Mouse (Mus musculus) embryonic facial prominence, embryonic 14.5 days (tissue): ENCODE results near the gene Gpr161. TPM values are rescaled to one million over a fixed set of nuclear protein-coding genes. Genes with fewer than 3 reads are reported as not detected.

ENCODE experiments used
- ATAC-seq: fragments of 200-750 bp; cut with Nextera tagmentation; 2 replicates; pipeline ENCODE4 v1.8.0; 2017; ENCODE audit warnings: low read depth, moderate number of reproducible peaks, moderate TSS enrichment
- DNase-seq: peaks from one replicate; pipeline ENCODE4 v3.0.0-alpha.2; 2015; ENCODE audit warnings: low spot score
- H3K27ac ChIP-seq: fragments of 300-500 bp; sonication (generic); replicated peaks from 2 replicates; pipeline ENCODE4 v1.5.1; 2014; ENCODE audit warnings: low read depth, mild to moderate bottlenecking, low read length, moderate library complexity
- H3K27me3 ChIP-seq: fragments of 300-500 bp; sonication (generic); replicated peaks from 2 replicates; pipeline ENCODE4 v1.6.1; 2014; ENCODE audit warnings: low read length; ENCODE audit not compliant: control insufficient read depth, insufficient read depth
- H3K36me3 ChIP-seq: fragments of 300-500 bp; sonication (generic); 2 replicates; pipeline ENCODE4 v1.6.1; 2014; ENCODE audit warnings: low read length, mixed read lengths; ENCODE audit not compliant: control insufficient read depth, insufficient read depth
- H3K4me1 ChIP-seq: fragments of 300-500 bp; sonication (generic); 2 replicates; pipeline ENCODE4 v1.6.1; 2014; ENCODE audit warnings: antibody characterized with exemption, low read length; ENCODE audit not compliant: control insufficient read depth, insufficient read depth
- H3K4me2 ChIP-seq: fragments of 300-500 bp; sonication (generic); 2 replicates; pipeline ENCODE4 v1.6.1; 2014; ENCODE audit warnings: low read depth, mild to moderate bottlenecking, low read length, moderate library complexity, mixed read lengths
- H3K4me3 ChIP-seq: fragments of 300-500 bp; sonication (generic); 2 replicates; pipeline ENCODE4 v1.5.1; 2014; ENCODE audit warnings: low read depth, mild to moderate bottlenecking, low read length
- H3K9ac ChIP-seq: fragments of 300-500 bp; sonication (generic); 2 replicates; pipeline ENCODE4 v1.6.1; 2014; ENCODE audit warnings: low read depth, mild to moderate bottlenecking, low read length, moderate library complexity, mixed read lengths
- H3K9me3 ChIP-seq: fragments of 300-500 bp; sonication (generic); 2 replicates; pipeline ENCODE4 v1.6.1; 2016; ENCODE audit warnings: low read length; ENCODE audit not compliant: control insufficient read depth
- WGBS: fragments of 180-500 bp; shearing (Covaris S2); extraction: QIAGEN DNeasy Blood & Tissue Kit; methylation state at CpG from one replicate; pipeline ENCODE4 v1.1.7; 2014; 5-methylcytosine and 5-hydroxymethylcytosine counted together
- polyA plus RNA-seq: library from polyadenylated mRNA; unstranded; fragments of >200 nt; fragmentation: Nextera tagmentation; extraction: Ambion mirVana; gene quantifications from 2 replicates; pipeline ENCODE4 v1.2.1, GENCODE M21; 2014

The Gpr161 gene
- polyA plus RNA-seq, 1 experiment from 2014 or later = 1.2 TPM

DNA sequence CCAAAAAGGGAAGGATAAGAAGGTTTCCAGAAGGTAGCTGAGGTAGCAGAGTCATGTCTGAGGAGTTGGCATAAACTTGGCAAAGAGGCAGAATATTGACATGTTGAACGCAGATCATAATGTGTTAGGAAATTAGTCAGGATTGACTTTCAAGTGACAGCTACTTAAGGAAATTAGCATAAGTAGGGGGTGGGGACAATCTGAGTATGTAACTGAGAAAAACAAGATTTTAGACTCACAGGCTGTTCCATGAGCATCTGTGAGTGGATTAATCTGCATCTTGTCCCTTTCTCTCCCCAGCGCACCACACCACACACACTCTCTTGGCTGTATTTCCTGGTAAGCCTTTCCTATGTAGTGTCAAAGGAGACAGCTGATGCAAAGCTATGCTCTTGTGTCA is 6.0 kb downstream of the Gpr161 start:
- no peak overlapping the region for H3K9ac ChIP-seq
- no peak overlapping the region for H3K4me2 ChIP-seq
- no peak overlapping the region for H3K27ac ChIP-seq
- 89% methylated on average over 2 of the region's 2 CpGs for WGBS
- no peaks in the 10 kb centered on the region for H3K27me3 ChIP-seq
- H3K9me3 ChIP-seq = no peaks in the 10 kb centered on the region
- H3K4me3 ChIP-seq = no peak overlapping the region
- H3K4me1 ChIP-seq = no peaks in the 10 kb centered on the region; the same call in 1 of the 2 replicates
- H3K36me3 ChIP-seq = peaks cover 7% of the 10 kb centered on the region; the same call in 1 of the 2 replicates
- no peak for ATAC-seq
- no peak for DNase-seq

DNA sequence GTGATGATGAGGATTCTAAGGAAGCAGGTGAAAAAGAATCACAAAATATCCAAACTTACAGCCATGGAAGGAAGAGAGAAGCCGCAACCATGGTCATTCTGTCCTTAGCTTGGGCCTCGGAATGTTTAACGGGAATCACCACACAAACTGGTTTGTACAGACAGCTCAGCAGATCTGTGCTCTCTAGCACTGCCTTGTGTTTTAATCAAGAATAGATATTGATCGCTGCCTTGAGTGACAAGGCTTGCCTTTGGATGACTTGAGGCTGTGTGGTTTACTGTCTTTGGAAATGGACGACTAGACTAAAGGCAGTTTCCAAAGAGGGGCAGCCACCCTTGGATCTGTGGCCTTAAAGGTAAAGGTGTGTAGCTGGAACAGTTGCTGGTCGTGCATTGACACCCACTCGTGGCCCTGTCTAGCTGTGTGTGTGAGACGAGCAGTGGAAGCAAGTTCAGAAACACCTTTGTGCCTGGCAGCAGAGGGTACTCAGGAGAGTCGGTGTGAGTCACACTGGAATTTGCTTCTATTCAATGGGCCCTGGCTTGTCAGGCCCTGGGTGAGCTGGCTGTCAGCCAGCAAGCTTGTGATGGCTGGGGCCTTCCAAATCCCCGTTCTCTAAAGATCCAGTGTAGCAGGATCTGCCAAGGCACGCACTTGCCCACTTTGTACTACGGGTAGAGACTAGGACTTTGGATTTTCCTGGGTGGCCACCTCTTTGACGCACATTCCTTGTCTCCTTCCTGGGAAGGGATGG is 7.0 kb downstream of the Gpr161 start:
- DNase-seq = peak; percentile 93
- Histone ChIP-seq H3K36me3 (peaks cover 14% of the 10 kb centered on the region; the same call in 1 of the 2 replicates), H3K27ac (peak overlapping the region; percentile 67), H3K9me3 (no peaks in the 10 kb centered on the region), H3K4me2 (no peak overlapping the region), H3K4me3 (no peak overlapping the region), H3K27me3 (no peaks in the 10 kb centered on the region), H3K9ac (no peak overlapping the region), H3K4me1 (no peaks in the 10 kb centered on the region; the same call in 1 of the 2 replicates)
- ATAC-seq = peak; percentile 94
- 67% methylated on average over 13 of the region's 13 CpGs for WGBS

DNA sequence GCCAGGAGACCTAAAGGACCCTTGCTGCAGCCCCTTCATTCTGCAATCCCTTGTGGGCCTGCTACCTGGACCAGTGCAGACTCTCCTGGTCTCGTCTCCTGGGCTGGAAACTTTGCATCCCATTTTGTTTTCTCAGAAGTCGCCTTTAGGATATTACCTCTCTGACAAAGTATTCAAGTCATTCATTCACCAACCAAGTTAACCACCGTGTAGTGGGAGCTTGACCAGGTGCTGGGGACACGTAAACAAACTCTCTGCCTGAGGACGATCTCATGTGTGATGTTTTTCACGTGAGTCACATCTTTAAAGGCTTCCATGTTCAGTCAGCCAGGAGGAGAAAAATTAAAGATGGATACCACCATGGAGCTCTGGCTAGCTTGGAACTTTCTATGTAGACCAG is 7.6 kb downstream of the Gpr161 start:
- DNase-seq (no peak), ATAC-seq (no peak)
- Histone ChIP-seq H3K27ac (peak overlapping the region; percentile 67), H3K4me3 (no peak overlapping the region), H3K9ac (no peak overlapping the region), H3K36me3 (peaks cover 19% of the 10 kb centered on the region; the same call in 1 of the 2 replicates), H3K4me2 (no peak overlapping the region), H3K4me1 (no peaks in the 10 kb centered on the region; the same call in 1 of the 2 replicates), H3K9me3 (no peaks in the 10 kb centered on the region), H3K27me3 (no peaks in the 10 kb centered on the region)
- 64% methylated on average over 6 of the region's 6 CpGs for WGBS

DNA sequence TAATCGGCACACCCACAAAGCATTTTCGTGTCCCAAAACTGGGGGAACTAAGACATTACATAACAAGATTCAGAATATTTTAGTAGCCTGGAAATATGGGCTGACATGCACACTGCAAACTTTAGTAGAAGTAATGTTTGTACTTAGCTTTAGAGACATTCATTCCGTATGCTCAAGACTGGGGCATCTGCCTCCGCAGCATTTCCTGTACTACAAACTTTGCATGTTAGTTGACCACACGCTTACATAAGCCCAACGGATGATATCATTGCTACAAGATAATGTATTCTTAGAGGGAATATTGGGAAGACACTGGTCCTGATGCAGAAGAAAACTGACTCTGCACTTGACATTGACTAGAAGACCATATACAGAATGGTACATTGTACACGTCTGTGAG is 8.8 kb downstream of the Gpr161 start:
- no peak for DNase-seq
- Histone ChIP-seq H3K27me3 (no peaks in the 10 kb centered on the region), H3K9ac (no peak overlapping the region), H3K9me3 (no peaks in the 10 kb centered on the region), H3K36me3 (peaks cover 30% of the 10 kb centered on the region), H3K4me3 (no peak overlapping the region), H3K27ac (no peak overlapping the region), H3K4me2 (no peak overlapping the region), H3K4me1 (no peaks in the 10 kb centered on the region; the same call in 1 of the 2 replicates)
- no peak for ATAC-seq
- WGBS = 90% methylated on average over 7 of the region's 7 CpGs

DNA sequence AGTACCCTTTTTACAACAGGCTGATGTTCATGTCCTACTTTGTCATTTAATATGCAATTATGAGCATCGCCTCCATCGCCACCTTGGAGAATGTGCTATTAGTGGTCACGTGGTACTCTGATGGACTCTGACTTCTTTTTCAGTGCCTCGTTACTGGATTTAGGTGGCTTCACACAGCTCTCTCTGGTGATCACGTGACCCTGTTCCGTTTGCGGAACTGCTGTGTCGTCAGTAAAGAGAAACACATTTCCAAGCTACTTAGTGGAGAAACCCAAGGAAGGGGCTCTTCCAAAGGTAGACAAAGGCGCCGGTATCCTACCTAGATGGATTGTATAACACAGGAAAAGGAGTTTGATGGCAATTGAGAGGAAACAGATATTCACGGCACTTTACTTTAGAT is 12.6 kb downstream of the Gpr161 start:
- Histone ChIP-seq H3K36me3 (peaks cover 48% of the 10 kb centered on the region), H3K4me3 (no peak overlapping the region), H3K9me3 (no peaks in the 10 kb centered on the region), H3K9ac (no peak overlapping the region), H3K4me2 (no peak overlapping the region), H3K27ac (no peak overlapping the region), H3K27me3 (no peaks in the 10 kb centered on the region), H3K4me1 (no peaks in the 10 kb centered on the region; the same call in 1 of the 2 replicates)
- ATAC-seq = no peak
- no peak for DNase-seq
- WGBS = 74% methylated on average over 11 of the region's 11 CpGs

DNA sequence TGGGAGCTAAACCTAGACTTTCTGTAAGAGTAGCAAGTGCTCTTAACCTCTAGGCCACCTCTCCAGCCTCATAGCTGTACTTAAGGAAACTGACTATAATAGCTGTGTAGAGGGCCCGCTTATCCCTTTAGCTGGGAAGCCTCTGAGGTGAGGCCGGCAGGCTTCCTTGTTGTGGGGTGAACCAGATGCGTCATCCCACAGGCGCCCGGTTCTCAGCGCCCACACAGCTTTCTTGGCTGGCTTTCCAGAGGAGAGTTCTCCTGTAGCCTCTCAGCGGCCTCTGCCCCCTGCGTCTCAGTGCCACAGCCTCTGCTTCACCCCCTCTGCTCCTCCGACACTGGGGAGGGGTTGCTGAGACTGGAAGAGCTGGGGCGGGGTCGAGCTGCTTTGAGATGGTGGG is 20.8 kb downstream of the Gpr161 start:
- Histone ChIP-seq H3K4me2 (no peak overlapping the region), H3K27ac (no peak overlapping the region), H3K36me3 (peaks cover 27% of the 10 kb centered on the region), H3K4me3 (no peak overlapping the region), H3K9ac (no peak overlapping the region), H3K27me3 (no peaks in the 10 kb centered on the region), H3K4me1 (no peaks in the 10 kb centered on the region), H3K9me3 (no peaks in the 10 kb centered on the region)
- ATAC-seq (no peak), DNase-seq (no peak)
- 44% methylated on average over 9 of the region's 11 CpGs for WGBS

DNA sequence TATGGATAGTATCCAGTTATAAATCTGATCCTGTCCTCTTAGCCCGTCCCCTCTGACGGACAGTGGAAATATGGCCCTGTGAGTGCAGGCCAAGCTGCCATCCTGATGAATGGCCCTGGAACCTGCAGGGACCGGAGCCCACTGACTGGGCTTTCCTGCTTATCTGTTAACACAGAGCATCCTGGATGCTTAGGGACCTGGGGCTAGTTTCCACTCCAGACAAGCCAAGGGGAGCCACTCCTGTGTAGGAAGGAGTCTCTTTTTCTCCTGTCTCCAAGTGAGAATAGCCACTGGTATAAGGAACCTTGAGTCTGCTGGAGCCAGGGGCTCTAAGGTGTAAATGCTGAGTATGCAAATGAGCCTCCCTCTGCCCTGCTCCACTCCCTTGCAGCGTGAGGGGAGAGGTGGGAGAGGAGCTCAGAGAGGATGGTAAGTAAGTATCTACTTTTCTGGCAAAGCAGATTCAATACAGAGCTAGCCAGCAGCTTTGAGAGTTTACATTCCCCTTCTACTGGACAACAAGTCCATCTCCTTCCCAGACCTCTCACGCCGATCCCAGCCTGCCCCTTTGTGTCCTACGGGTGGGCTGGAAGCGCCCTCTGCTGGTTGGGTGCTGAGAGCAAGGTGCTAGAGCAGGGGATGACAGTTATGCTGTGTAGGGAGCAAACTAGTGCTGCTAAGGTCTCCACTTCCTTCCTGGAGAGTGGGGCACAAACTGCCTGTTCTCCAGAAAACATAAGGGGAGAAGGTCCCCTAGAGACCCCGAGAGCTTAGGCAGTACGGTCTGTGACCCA is 24.7 kb downstream of the Gpr161 start:
- no peak overlapping the region for H3K4me3 ChIP-seq
- no peak overlapping the region for H3K9ac ChIP-seq
- ATAC-seq (peak; percentile 75), DNase-seq (peak; percentile 73)
- H3K27ac ChIP-seq = peak overlapping the region; percentile 15; the same call in 1 of the 2 replicates
- no peak overlapping the region for H3K4me2 ChIP-seq
- no peaks in the 10 kb centered on the region for H3K4me1 ChIP-seq
- 49% methylated on average over 10 of the region's 10 CpGs for WGBS
- peaks cover 34% of the 10 kb centered on the region for H3K36me3 ChIP-seq
- H3K9me3 ChIP-seq = no peaks in the 10 kb centered on the region
- H3K27me3 ChIP-seq = no peaks in the 10 kb centered on the region

DNA sequence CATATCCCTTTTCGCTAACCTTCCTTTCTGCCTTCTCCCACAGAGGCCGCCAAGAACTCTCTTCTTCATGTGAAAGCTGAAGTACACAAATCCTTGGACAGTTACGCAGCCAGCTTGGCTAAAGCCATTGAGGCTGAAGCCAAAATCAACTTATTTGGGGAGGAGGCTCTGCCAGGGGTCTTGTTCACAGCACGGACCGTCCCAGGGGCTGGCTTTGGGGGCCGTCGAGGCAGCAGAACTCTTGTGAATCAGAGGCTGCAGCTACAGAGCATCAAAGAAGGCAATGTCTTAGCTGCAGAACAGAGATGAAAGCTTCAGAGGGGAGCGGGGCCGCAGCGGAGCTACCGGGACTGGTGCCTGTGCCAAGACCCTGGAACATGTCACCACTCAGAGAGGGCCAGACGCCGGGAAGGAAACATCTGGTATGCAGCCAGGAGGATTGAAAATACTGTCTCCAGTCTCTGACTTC is 25.8 kb downstream of the Gpr161 start:
- Histone ChIP-seq H3K27me3 (no peaks in the 10 kb centered on the region), H3K36me3 (peaks cover 34% of the 10 kb centered on the region), H3K4me3 (no peak overlapping the region), H3K9me3 (no peaks in the 10 kb centered on the region), H3K27ac (0 out of 2 replicates have a peak overlapping the region, but pooled peaks have one; percentile 6), H3K9ac (no peak overlapping the region), H3K4me1 (no peaks in the 10 kb centered on the region), H3K4me2 (no peak overlapping the region)
- WGBS = 70% methylated on average over 13 of the region's 13 CpGs
- ATAC-seq (peak; percentile 58), DNase-seq (peak; percentile 80)
